Mouse (Mus musculus): ENCODE measurements around the gene Map3k5. TPM values are rescaled to one million over a fixed set of nuclear protein-coding genes. Genes with fewer than 3 reads are reported as not detected.

Map3k5 gene
- polyA plus RNA-seq, 1 experiment, result 2.2 TPM

- TF ChIP-seq POLR2A (IDR thresholded peaks at IDR 0.05; ENCODE audit: low read depth, low read length) (no peak; the same call in 1 of the 2 replicates), CTCF (IDR thresholded peaks at IDR 0.05; ENCODE audit: extremely low read depth, insufficient read length, insufficient replicate concordance, low read depth, low read length) (peak; percentile 85; the same call in 1 of the 2 replicates)
- peak overlapping the region; percentile 41 for H3K4me3 ChIP-seq (ENCODE audit: low read depth, low read length)
- WGBS, result 40% methylated on average over 11 of the region's 11 CpGs
Observed at GRCm38 (mm10) chr10:20170605-20171088, 236.4 kb downstream of the Map3k5 start.

GRCm38 (mm10) chr10:20171209-20171608, 236.9 kb downstream of the Map3k5 start:
- Histone ChIP-seq H3K4me1 (ENCODE audit: control insufficient read depth, insufficient read depth, insufficient read length, low read length) (peaks cover 30% of the 10 kb centered on the region), H3K36me3 (ENCODE audit: control insufficient read depth, insufficient read depth, low read length) (no peaks in the 10 kb centered on the region), H3K27ac (ENCODE audit: insufficient read depth, low read depth, low read length) (no peak overlapping the region), H3K4me3 (ENCODE audit: low read depth, low read length) (no peak overlapping the region), H3K27me3 (ENCODE audit: control insufficient read depth, insufficient read depth, low read length) (no peaks in the 10 kb centered on the region)
- TF ChIP-seq CTCF (IDR thresholded peaks at IDR 0.05; ENCODE audit: extremely low read depth, insufficient read length, insufficient replicate concordance, low read depth, low read length) (no peak), POLR2A (IDR thresholded peaks at IDR 0.05; ENCODE audit: low read depth, low read length) (no peak)
- 89% methylated on average over 12 of the region's 12 CpGs for WGBS

More at GRCm38 (mm10) chr10:20170605-20171088, 236.4 kb downstream of the Map3k5 start:
- Histone ChIP-seq H3K36me3 (ENCODE audit: control insufficient read depth, insufficient read depth, low read length) (no peaks in the 10 kb centered on the region), H3K4me1 (ENCODE audit: control insufficient read depth, insufficient read depth, insufficient read length, low read length) (peaks cover 35% of the 10 kb centered on the region), H3K27me3 (ENCODE audit: control insufficient read depth, insufficient read depth, low read length) (no peaks in the 10 kb centered on the region), H3K27ac (ENCODE audit: insufficient read depth, low read depth, low read length) (peak overlapping the region; percentile 66; the same call in 1 of the 2 replicates)

DNA sequence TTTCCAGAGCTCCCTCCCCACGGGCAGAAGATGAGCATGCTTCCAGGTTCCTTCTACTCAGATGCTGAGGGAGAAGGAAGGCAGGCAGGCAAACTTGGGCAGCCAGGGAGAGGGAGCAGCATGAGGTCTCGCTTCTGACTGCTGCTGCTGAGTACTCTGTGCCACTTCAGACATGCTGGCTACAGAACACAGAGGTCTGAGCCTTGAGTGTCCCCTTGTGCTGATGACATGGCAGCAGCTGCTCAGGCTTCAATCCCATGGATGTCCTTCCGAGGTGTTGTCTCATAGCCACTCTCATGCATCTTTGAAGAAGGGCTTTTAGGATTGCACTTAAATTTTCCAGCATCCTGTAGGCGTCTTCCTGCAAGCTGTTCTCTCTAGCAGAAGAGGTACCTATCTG, 237.5 kb downstream of the Map3k5 start:
- no peaks in the 10 kb centered on the region for H3K27me3 ChIP-seq (ENCODE audit: control insufficient read depth, insufficient read depth, low read length)
- H3K27ac ChIP-seq (ENCODE audit: insufficient read depth, low read depth, low read length), result no peak overlapping the region
- no peaks in the 10 kb centered on the region for H3K36me3 ChIP-seq (ENCODE audit: control insufficient read depth, insufficient read depth, low read length)
- no peak for TF ChIP-seq POLR2A (IDR thresholded peaks at IDR 0.05; ENCODE audit: low read depth, low read length)
- no peak for TF ChIP-seq CTCF (IDR thresholded peaks at IDR 0.05; ENCODE audit: extremely low read depth, insufficient read length, insufficient replicate concordance, low read depth, low read length)
- H3K4me3 ChIP-seq (ENCODE audit: low read depth, low read length), result no peak overlapping the region
- 79% methylated on average over 4 of the region's 4 CpGs for WGBS
- H3K4me1 ChIP-seq (ENCODE audit: control insufficient read depth, insufficient read depth, insufficient read length, low read length), result peaks cover 28% of the 10 kb centered on the region

DNA sequence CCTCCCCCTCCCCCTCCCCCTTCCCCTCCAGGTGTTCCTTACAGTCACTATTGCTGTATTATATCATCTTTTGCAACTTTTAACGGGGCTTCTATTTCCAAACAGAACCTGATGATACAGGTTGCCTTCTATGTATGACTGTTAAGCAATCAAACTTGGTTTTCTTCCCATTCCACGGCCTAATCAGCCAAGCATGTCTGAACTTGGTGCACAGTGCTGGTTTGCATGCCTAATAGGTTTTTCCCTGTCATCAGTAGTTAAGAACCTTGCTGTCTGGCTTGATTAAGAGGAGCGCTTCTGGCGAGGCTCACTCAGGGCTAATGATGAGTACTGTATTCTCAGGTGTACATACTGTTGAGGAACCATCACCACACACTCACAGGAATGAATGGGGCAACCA, 239.5 kb downstream of the Map3k5 start:
- no peak overlapping the region for H3K27ac ChIP-seq (ENCODE audit: insufficient read depth, low read depth, low read length)
- TF ChIP-seq POLR2A (IDR thresholded peaks at IDR 0.05; ENCODE audit: low read depth, low read length) (no peak), CTCF (IDR thresholded peaks at IDR 0.05; ENCODE audit: extremely low read depth, insufficient read length, insufficient replicate concordance, low read depth, low read length) (no peak)
- no peaks in the 10 kb centered on the region for H3K36me3 ChIP-seq (ENCODE audit: control insufficient read depth, insufficient read depth, low read length)
- H3K4me3 ChIP-seq (ENCODE audit: low read depth, low read length), result no peak overlapping the region
- peaks cover 19% of the 10 kb centered on the region for H3K4me1 ChIP-seq (ENCODE audit: control insufficient read depth, insufficient read depth, insufficient read length, low read length)
- H3K27me3 ChIP-seq (ENCODE audit: control insufficient read depth, insufficient read depth, low read length), result no peaks in the 10 kb centered on the region
- WGBS, result 64% methylated on average over 4 of the region's 4 CpGs

GRCm38 (mm10) chr10:20176054-20176453, 241.8 kb downstream of the Map3k5 start:
- peaks cover 18% of the 10 kb centered on the region; the same call in 1 of the 2 replicates for H3K4me1 ChIP-seq (ENCODE audit: control insufficient read depth, insufficient read depth, insufficient read length, low read length)
- 59% methylated on average over 7 of the region's 7 CpGs for WGBS
- H3K27me3 ChIP-seq (ENCODE audit: control insufficient read depth, insufficient read depth, low read length), result no peaks in the 10 kb centered on the region
- H3K4me3 ChIP-seq (ENCODE audit: low read depth, low read length), result no peak overlapping the region
- H3K27ac ChIP-seq (ENCODE audit: insufficient read depth, low read depth, low read length), result no peak overlapping the region
- no peaks in the 10 kb centered on the region for H3K36me3 ChIP-seq (ENCODE audit: control insufficient read depth, insufficient read depth, low read length)
- TF ChIP-seq CTCF (IDR thresholded peaks at IDR 0.05; ENCODE audit: extremely low read depth, insufficient read length, insufficient replicate concordance, low read depth, low read length) (no peak), POLR2A (IDR thresholded peaks at IDR 0.05; ENCODE audit: low read depth, low read length) (no peak)

DNA sequence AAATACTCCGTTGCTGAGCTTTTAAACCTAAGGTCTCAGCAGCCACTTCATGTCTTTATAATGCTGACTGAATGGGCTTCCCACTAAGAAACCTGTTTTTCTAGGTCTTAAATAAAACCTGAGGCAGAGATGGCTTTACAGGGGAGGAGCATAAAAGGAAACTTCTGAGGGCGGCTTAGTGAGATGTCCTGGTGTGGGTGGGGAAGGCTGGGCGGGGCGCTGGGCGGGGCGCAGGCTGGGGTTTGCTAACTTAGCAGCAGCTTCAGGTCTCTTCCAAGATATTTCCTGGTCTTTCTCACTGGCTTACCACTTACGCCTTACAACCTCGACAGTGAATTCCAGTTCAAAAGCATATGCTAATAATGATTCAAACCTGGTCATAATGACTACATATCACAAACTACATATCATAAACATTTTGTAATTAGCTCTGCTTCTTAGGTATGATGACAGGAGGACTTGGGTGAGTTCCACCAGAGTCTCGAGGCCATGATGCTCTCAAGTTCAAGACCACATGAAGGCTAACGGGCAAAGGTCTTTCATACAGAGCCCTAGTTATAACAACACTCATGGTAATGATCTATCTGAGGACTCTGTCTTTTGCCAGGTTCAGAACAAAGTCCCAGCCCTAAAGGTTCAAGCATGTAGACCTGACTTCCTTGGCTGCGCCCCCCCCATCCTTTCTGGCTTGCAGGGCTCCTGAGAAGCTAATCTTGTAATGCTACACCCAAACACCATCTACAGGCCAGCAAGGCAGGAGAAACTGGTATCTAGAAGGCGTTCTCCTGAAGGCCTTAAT, 244.7 kb downstream of the Map3k5 start:
- Histone ChIP-seq H3K4me3 (ENCODE audit: low read depth, low read length) (no peak overlapping the region), H3K27ac (ENCODE audit: insufficient read depth, low read depth, low read length) (peak overlapping the region; percentile 79), H3K36me3 (ENCODE audit: control insufficient read depth, insufficient read depth, low read length) (no peaks in the 10 kb centered on the region), H3K4me1 (ENCODE audit: control insufficient read depth, insufficient read depth, insufficient read length, low read length) (peaks cover 26% of the 10 kb centered on the region), H3K27me3 (ENCODE audit: control insufficient read depth, insufficient read depth, low read length) (no peaks in the 10 kb centered on the region)
- TF ChIP-seq CTCF (IDR thresholded peaks at IDR 0.05; ENCODE audit: extremely low read depth, insufficient read length, insufficient replicate concordance, low read depth, low read length) (no peak), POLR2A (IDR thresholded peaks at IDR 0.05; ENCODE audit: low read depth, low read length) (no peak)
- WGBS, result 16% methylated on average over 12 of the region's 12 CpGs

- H3K4me3 ChIP-seq (ENCODE audit: low read depth, low read length), result no peak overlapping the region
- WGBS, result 37% methylated on average over 10 of the region's 10 CpGs
- no peaks in the 10 kb centered on the region for H3K27me3 ChIP-seq (ENCODE audit: control insufficient read depth, insufficient read depth, low read length)
- no peaks in the 10 kb centered on the region for H3K36me3 ChIP-seq (ENCODE audit: control insufficient read depth, insufficient read depth, low read length)
- TF ChIP-seq CTCF (IDR thresholded peaks at IDR 0.05; ENCODE audit: extremely low read depth, insufficient read length, insufficient replicate concordance, low read depth, low read length), result no peak
- TF ChIP-seq POLR2A (IDR thresholded peaks at IDR 0.05; ENCODE audit: low read depth, low read length), result no peak
- peaks cover 29% of the 10 kb centered on the region for H3K4me1 ChIP-seq (ENCODE audit: control insufficient read depth, insufficient read depth, insufficient read length, low read length)
- H3K27ac ChIP-seq (ENCODE audit: insufficient read depth, low read depth, low read length), result no peak overlapping the region
Observed at GRCm38 (mm10) chr10:20181198-20181597, 246.9 kb downstream of the Map3k5 start.
